Mouse (Mus musculus) G1E (cell line): Measurements from ENCODE around the gene Mpnd.

Experiments
- CTCF ChIP-seq: IDR thresholded peaks from 2 replicates; pipeline ENCODE4 v1.5.1; 2012; ENCODE audit warnings: low read depth, low read length, inconsistent platforms, mixed read lengths
- GATA1 ChIP-seq: IDR thresholded peaks from 2 replicates; pipeline ENCODE4 v1.6.1; 2012; ENCODE audit warnings: borderline replicate concordance, low read length, inconsistent platforms, mixed read lengths
- GATA2 ChIP-seq: IDR thresholded peaks from 2 replicates; pipeline ENCODE4 v1.6.1; 2012; ENCODE audit warnings: low read depth, low read length, inconsistent platforms, borderline replicate concordance
- POLR2AphosphoS5 ChIP-seq: IDR thresholded peaks from 2 replicates; pipeline ENCODE4 v1.6.1; 2012; ENCODE audit warnings: low read depth, low read length, inconsistent platforms; ENCODE audit not compliant: insufficient replicate concordance
- TAL1 ChIP-seq: conservative IDR thresholded peaks from 2 replicates; pipeline ENCODE4 v1.6.1; 2012; ENCODE audit warnings: low read depth, low read length, inconsistent platforms, mixed read lengths

DNA sequence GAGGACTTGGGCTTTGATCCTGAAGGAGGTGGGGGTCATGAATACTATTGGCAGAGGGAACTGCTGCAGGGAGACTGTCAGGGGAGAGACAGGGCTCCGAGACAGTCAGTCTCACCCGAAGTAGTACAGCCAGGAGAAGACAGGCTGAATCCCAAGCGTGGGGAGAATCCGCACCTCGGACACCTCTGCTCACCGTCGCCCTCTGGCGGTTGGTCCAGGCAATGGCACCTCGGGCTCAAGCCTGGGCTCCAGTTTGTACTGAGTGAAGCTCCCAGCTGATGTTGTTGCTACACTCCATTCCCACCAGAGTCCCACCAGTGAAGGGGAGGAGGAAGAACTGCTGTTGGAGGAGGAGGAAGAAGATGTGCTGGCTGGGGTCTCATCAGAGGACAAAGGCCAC, 5.2 kb downstream of the Mpnd start:
- TF ChIP-seq CTCF: peak; percentile 100
- TF ChIP-seq POLR2AphosphoS5: no peak
- no peak for TF ChIP-seq GATA1
- TF ChIP-seq TAL1: no peak
- TF ChIP-seq GATA2: no peak
